Mouse (Mus musculus) kidney, adult 8-10 months (tissue): ENCODE measurements around the gene Cadm1.

ENCODE experiments used
- DNase-seq, 2 experiments: peaks; one replicate each; pipeline ENCODE4 v3.0.0; 2022

The Cadm1 gene

DNA sequence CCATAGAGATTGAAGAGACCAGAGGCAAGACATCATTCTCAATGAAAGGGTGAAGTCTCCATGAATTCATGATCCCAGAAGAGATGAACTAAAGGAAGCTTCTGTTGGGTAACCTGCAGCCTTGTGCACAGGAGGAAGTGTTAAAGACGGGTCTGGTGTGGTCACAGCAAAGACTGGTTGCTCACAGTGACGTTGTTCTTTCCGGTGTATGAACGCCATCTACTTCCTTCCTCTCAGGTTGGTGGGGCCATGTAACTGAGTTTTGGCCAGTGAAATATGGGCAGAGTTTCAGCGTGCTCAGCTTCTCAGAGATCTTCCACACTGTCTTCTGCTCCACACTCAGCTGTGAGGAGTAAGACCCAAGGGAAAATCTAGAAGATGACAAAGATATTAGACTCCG is 363.0 kb downstream of the Cadm1 start:
- no peak for DNase-seq

DNA sequence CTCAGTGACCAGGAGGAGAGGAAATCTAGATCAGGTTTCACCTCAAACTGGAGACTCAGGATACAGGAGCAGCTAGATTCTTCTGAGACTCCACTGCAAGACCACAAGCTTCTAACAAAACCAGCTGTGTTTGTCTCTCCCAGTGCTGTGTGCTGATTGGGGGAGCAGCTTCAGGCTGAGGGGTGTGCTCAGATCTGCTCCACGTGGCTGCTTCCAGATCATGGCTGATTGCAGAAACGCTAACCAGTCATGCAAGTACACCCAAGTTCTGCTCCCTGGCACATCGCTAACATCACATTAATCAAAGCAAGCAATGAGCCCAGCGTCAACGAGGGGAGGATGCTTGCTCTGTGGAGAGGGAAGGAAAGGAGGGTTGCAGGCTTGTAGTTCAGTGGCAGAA is 364.1 kb downstream of the Cadm1 start:
- no peak for DNase-seq

DNA sequence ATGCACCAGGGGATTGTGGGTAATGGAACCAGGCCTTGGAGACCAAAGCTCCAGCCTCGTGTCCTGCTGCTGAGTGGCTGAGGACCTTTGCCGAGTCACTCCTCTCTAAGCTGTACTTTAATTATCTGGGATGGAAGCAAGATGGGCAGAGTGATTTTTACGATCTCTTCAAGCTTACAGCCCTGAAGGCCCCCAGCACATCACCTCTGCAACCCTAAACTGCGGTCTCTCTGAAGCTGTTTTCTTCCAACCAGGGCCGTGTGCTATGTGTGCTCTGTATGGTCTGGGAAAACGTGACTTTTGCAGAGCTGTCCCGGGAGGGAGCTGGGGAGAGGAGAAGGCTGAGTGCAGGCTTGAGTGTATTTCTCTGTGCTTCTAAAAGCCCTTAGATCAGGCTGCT is 364.7 kb downstream of the Cadm1 start:
- no peak for DNase-seq

- DNase-seq: no peak
Observed at GRCm38 (mm10) chr9:47895121-47895520, 365.1 kb downstream of the Cadm1 start.

DNA sequence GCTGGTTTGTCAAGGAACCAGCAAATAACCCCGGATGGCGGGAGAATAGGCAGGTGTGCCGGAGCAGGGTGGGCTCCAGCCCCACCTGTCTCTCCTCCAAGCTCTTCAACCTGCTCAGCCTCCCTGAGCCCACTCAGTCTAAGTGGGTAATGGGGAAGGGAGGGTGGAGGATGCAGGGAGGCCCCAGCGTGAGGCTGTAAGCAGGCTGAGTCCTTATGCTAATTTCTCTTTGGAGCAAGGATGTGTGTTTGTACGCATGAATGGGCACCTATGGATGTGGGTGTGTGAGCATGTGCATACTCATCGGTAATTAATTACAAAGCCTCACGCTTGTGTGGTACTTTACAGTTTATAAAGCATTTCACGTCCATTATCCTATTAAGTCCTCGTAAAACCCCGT is 370.8 kb downstream of the Cadm1 start:
- no peak for DNase-seq

- DNase-seq: no peak
Observed at GRCm38 (mm10) chr9:47903661-47904060, 373.7 kb downstream of the Cadm1 start.

GRCm38 (mm10) chr9:47904339-47904922 is 374.5 kb downstream of the Cadm1 start:
- no peak for DNase-seq

GRCm38 (mm10) chr9:47906521-47906920 is 376.5 kb downstream of the Cadm1 start:
- DNase-seq: no peak
